20 mouse cellular contexts compared by ENCODE assay signal in the genomic region with DNA sequence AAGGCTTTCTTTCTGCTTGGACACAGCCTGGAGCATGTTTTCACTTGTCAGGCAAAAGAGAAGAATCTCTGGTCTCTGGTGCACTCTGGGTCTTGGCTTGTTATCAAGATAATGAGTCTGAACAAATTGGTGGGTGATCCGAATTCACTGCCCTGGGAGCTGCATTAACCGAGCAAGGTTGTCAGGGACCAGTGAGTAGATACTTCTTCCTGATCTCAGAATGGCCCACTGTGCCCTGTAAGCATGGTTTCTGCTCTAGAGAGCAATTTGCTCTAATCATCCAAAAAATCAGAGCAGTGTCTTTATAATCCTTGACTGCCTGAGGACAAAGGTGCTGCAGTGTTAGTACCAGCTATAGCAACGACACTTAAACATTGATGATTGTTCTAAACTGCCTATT.
"Had no signal": no experiment of that assay in that cellular context is flagged by ENCODE, and none has a peak within 500 bp of the region (broad histone marks: within the 10 kb centered on the region; RNA-seq: fewer than 3 reads in every experiment).

No protein-coding gene starts in this region.

- H3K9ac ChIP-seq: limb, embryonic 13.5 days; liver, embryonic 13.5 days; midbrain, embryonic 12.5 days; neural tube, embryonic 13.5 days had no signal

- H3K27me3 ChIP-seq: limb, embryonic 13.5 days; liver, embryonic 13.5 days; midbrain, embryonic 12.5 days had no signal

- DNase-seq: kidney, postnatal 25 days; layer of hippocampus, adult 9-11 months; liver; liver, embryonic 13.5 days; lung, adult 2 months; lung, postnatal 14 days; lung, postnatal 4 days; right cerebral cortex, adult 18-20 months; right cerebral cortex, postnatal 14 days; right cerebral cortex, postnatal 4 days; thymus, adult 2 months; thymus, postnatal 25 days had no signal

- ATAC-seq: intestine, postnatal 0 days had no signal

- H3K27ac ChIP-seq: kidney, postnatal 0 days; layer of hippocampus, adult 2 months; limb, embryonic 10.5 days; limb, embryonic 13.5 days; liver, embryonic 13.5 days; midbrain, embryonic 12.5 days; neural tube, embryonic 13.5 days; stomach, postnatal 0 days had no signal

- H3K9me3 ChIP-seq: limb, embryonic 10.5 days; limb, embryonic 13.5 days; liver, embryonic 13.5 days; midbrain, embryonic 12.5 days; neural tube, embryonic 13.5 days had no signal

- H3K4me2 ChIP-seq: limb, embryonic 13.5 days; liver, embryonic 13.5 days; midbrain, embryonic 12.5 days; neural tube, embryonic 13.5 days had no signal

- H3K36me3 ChIP-seq: limb, embryonic 10.5 days; limb, embryonic 13.5 days; liver, embryonic 13.5 days; midbrain, embryonic 12.5 days; neural tube, embryonic 13.5 days had no signal

- H3K4me3 ChIP-seq: layer of hippocampus, adult 2 months; limb, embryonic 10.5 days; limb, embryonic 13.5 days; liver, embryonic 13.5 days; midbrain, embryonic 12.5 days; neural tube, embryonic 13.5 days had no signal

- H3K4me1 ChIP-seq: limb, embryonic 10.5 days; limb, embryonic 13.5 days; liver, embryonic 13.5 days; neural tube, embryonic 13.5 days had no signal
